Mouse (Mus musculus): ENCODE measurements around the gene Stmn1. TPM values are rescaled to one million over a fixed set of nuclear protein-coding genes. Genes with fewer than 3 reads are reported as not detected.
A peak's percentile ranks its signal among the peaks of the same experiment; 100 is the strongest.

Stmn1 gene
- polyA plus RNA-seq, 1 experiment from 2014 or later: 988 TPM

GRCm38 (mm10) chr4:134501095-134501494, 33.0 kb downstream of the Stmn1 start:
- peaks cover 28% of the 10 kb centered on the region for H3K4me1 ChIP-seq
- H3K9ac ChIP-seq: no peak overlapping the region
- H3K27me3 ChIP-seq (replicated peaks): no peaks in the 10 kb centered on the region
- WGBS: 87% methylated on average over 6 of the region's 6 CpGs
- no peak overlapping the region for H3K4me2 ChIP-seq
- no peak overlapping the region for H3K27ac ChIP-seq (replicated peaks)
- ATAC-seq (ENCODE audit: extremely low read depth, insufficient number of reproducible peaks, low FRiP score, low TSS enrichment): no peak
- H3K9me3 ChIP-seq: no peaks in the 10 kb centered on the region
- no peaks in the 10 kb centered on the region for H3K36me3 ChIP-seq
- no peak overlapping the region for H3K4me3 ChIP-seq

GRCm38 (mm10) chr4:134503686-134504357, 35.7 kb downstream of the Stmn1 start:
- H3K4me2 ChIP-seq: no peak overlapping the region
- no peak overlapping the region for H3K27ac ChIP-seq (replicated peaks)
- H3K4me3 ChIP-seq: no peak overlapping the region
- H3K36me3 ChIP-seq: peaks cover 19% of the 10 kb centered on the region
- peaks cover under 1% of the 10 kb centered on the region for H3K4me1 ChIP-seq
- no peaks in the 10 kb centered on the region for H3K9me3 ChIP-seq
- WGBS: 82% methylated on average over 4 of the region's 4 CpGs
- no peaks in the 10 kb centered on the region for H3K27me3 ChIP-seq (replicated peaks)
- no peak for ATAC-seq (ENCODE audit: extremely low read depth, insufficient number of reproducible peaks, low FRiP score, low TSS enrichment)
- no peak overlapping the region for H3K9ac ChIP-seq

- Histone ChIP-seq H3K9me3 (no peaks in the 10 kb centered on the region), H3K4me3 (no peak overlapping the region), H3K4me1 (no peaks in the 10 kb centered on the region), H3K36me3 (peaks cover 19% of the 10 kb centered on the region), H3K27ac (replicated peaks) (no peak overlapping the region), H3K27me3 (replicated peaks) (no peaks in the 10 kb centered on the region), H3K9ac (no peak overlapping the region), H3K4me2 (no peak overlapping the region)
- WGBS: 85% methylated on average over 4 of the region's 4 CpGs
- ATAC-seq (ENCODE audit: extremely low read depth, insufficient number of reproducible peaks, low FRiP score, low TSS enrichment): no peak
Observed at GRCm38 (mm10) chr4:134505303-134505789, 37.2 kb downstream of the Stmn1 start.

- 67% methylated on average over 3 of the region's 4 CpGs for WGBS
- Histone ChIP-seq H3K4me1 (peaks cover 1% of the 10 kb centered on the region), H3K27me3 (replicated peaks) (no peaks in the 10 kb centered on the region), H3K9ac (no peak overlapping the region), H3K27ac (replicated peaks) (no peak overlapping the region), H3K4me3 (no peak overlapping the region), H3K9me3 (no peaks in the 10 kb centered on the region), H3K4me2 (no peak overlapping the region), H3K36me3 (peaks cover 19% of the 10 kb centered on the region)
- ATAC-seq (ENCODE audit: extremely low read depth, insufficient number of reproducible peaks, low FRiP score, low TSS enrichment): no peak
Observed at GRCm38 (mm10) chr4:134505966-134506594, 38.0 kb downstream of the Stmn1 start.

GRCm38 (mm10) chr4:134506713-134507112, 38.6 kb downstream of the Stmn1 start:
- no peak for ATAC-seq (ENCODE audit: extremely low read depth, insufficient number of reproducible peaks, low FRiP score, low TSS enrichment)
- Histone ChIP-seq H3K4me3 (no peak overlapping the region), H3K27me3 (replicated peaks) (no peaks in the 10 kb centered on the region), H3K27ac (replicated peaks) (no peak overlapping the region), H3K4me1 (peaks cover 8% of the 10 kb centered on the region), H3K36me3 (peaks cover 19% of the 10 kb centered on the region), H3K9me3 (no peaks in the 10 kb centered on the region), H3K9ac (no peak overlapping the region), H3K4me2 (no peak overlapping the region)
- WGBS: 83% methylated on average over 19 of the region's 19 CpGs

- H3K9ac ChIP-seq: no peak overlapping the region
- peaks cover 19% of the 10 kb centered on the region for H3K36me3 ChIP-seq
- H3K9me3 ChIP-seq: no peaks in the 10 kb centered on the region
- 75% methylated on average over 4 of the region's 4 CpGs for WGBS
- H3K4me1 ChIP-seq: peaks cover 41% of the 10 kb centered on the region
- H3K4me2 ChIP-seq: peak overlapping the region; percentile 95
- no peak for ATAC-seq (ENCODE audit: extremely low read depth, insufficient number of reproducible peaks, low FRiP score, low TSS enrichment)
- H3K27me3 ChIP-seq (replicated peaks): no peaks in the 10 kb centered on the region
- H3K4me3 ChIP-seq: peak overlapping the region; percentile 75
- H3K27ac ChIP-seq (replicated peaks): no peak overlapping the region
Observed at GRCm38 (mm10) chr4:134510396-134510795, 42.3 kb downstream of the Stmn1 start.

- Histone ChIP-seq H3K4me3 (peak within 1 kb of the TSS; percentile 75), H3K27ac (replicated peaks) (peak within 1 kb of the TSS; percentile 61)
- WGBS: under 1% methylated on average over 42 of the region's 42 CpGs
Observed at GRCm38 (mm10) chr4:134510845-134511411, 42.8 kb downstream of the Stmn1 start, which contains the start of gene Aunip. Gene Aunip, plus strand, starts transcription at chr4:134510999.

GRCm38 (mm10) chr4:134511730-134512129, 43.6 kb downstream of the Stmn1 start:
- ATAC-seq (ENCODE audit: extremely low read depth, insufficient number of reproducible peaks, low FRiP score, low TSS enrichment): no peak
- 57% methylated on average over 6 of the region's 6 CpGs for WGBS
- Histone ChIP-seq H3K4me2 (peak overlapping the region; percentile 95), H3K9me3 (no peaks in the 10 kb centered on the region), H3K27ac (replicated peaks) (no peak overlapping the region), H3K9ac (peak overlapping the region; percentile 85), H3K27me3 (replicated peaks) (no peaks in the 10 kb centered on the region), H3K4me1 (peaks cover 54% of the 10 kb centered on the region), H3K36me3 (peaks cover 18% of the 10 kb centered on the region), H3K4me3 (peak overlapping the region; percentile 75)

More at GRCm38 (mm10) chr4:134510845-134511411, 42.8 kb downstream of the Stmn1 start, which contains the start of gene Aunip:
- H3K4me2 ChIP-seq: peak within 1 kb of the TSS; percentile 95
- peaks cover 19% of the 10 kb centered on the region for H3K36me3 ChIP-seq
- peak within 1 kb of the TSS; percentile 85 for H3K9ac ChIP-seq
- H3K4me1 ChIP-seq: peaks cover 46% of the 10 kb centered on the region
- H3K9me3 ChIP-seq: no peaks in the 10 kb centered on the region
- H3K27me3 ChIP-seq (replicated peaks): no peaks in the 10 kb centered on the region
- peak; percentile 88 for ATAC-seq (ENCODE audit: extremely low read depth, insufficient number of reproducible peaks, low FRiP score, low TSS enrichment)

GRCm38 (mm10) chr4:134512798-134513197, 44.7 kb downstream of the Stmn1 start:
- no peak for ATAC-seq (ENCODE audit: extremely low read depth, insufficient number of reproducible peaks, low FRiP score, low TSS enrichment)
- peak overlapping the region; percentile 76 for H3K9ac ChIP-seq
- WGBS: 8% methylated on average over 15 of the region's 15 CpGs
- peak overlapping the region; percentile 72; the same call in 1 of the 2 replicates for H3K27ac ChIP-seq (replicated peaks)
- H3K27me3 ChIP-seq (replicated peaks): no peaks in the 10 kb centered on the region
- H3K4me2 ChIP-seq: peak overlapping the region; percentile 95
- H3K36me3 ChIP-seq: peaks cover 7% of the 10 kb centered on the region
- peak overlapping the region; percentile 43 for H3K4me3 ChIP-seq
- no peaks in the 10 kb centered on the region for H3K9me3 ChIP-seq
- H3K4me1 ChIP-seq: peaks cover 65% of the 10 kb centered on the region

- H3K4me2 ChIP-seq: peak overlapping the region; percentile 14; the same call in 1 of the 2 replicates
Observed at GRCm38 (mm10) chr4:134514309-134514930, 46.3 kb downstream of the Stmn1 start.

GRCm38 (mm10) chr4:134515614-134516013, 47.5 kb downstream of the Stmn1 start:
- H3K27ac ChIP-seq (replicated peaks): peak overlapping the region; percentile 99
- WGBS: 36% methylated on average over 7 of the region's 7 CpGs
- no peaks in the 10 kb centered on the region for H3K9me3 ChIP-seq
- H3K9ac ChIP-seq: 0 out of 2 replicates have a peak overlapping the region, but pooled peaks have one; percentile 25
- no peaks in the 10 kb centered on the region for H3K27me3 ChIP-seq (replicated peaks)
- H3K4me1 ChIP-seq: peaks cover 74% of the 10 kb centered on the region
- peaks cover 4% of the 10 kb centered on the region for H3K36me3 ChIP-seq
- no peak overlapping the region for H3K4me2 ChIP-seq
- no peak for ATAC-seq (ENCODE audit: extremely low read depth, insufficient number of reproducible peaks, low FRiP score, low TSS enrichment)
- H3K4me3 ChIP-seq: no peak overlapping the region

More at GRCm38 (mm10) chr4:134514309-134514930, 46.3 kb downstream of the Stmn1 start:
- H3K36me3 ChIP-seq: no peaks in the 10 kb centered on the region
- H3K4me1 ChIP-seq: peaks cover 74% of the 10 kb centered on the region
- no peak for ATAC-seq (ENCODE audit: extremely low read depth, insufficient number of reproducible peaks, low FRiP score, low TSS enrichment)
- H3K9ac ChIP-seq: peak overlapping the region; percentile 35; the same call in 1 of the 2 replicates
- H3K27ac ChIP-seq (replicated peaks): 0 out of 2 replicates have a peak overlapping the region, but pooled peaks have one; percentile 2
- no peak overlapping the region for H3K4me3 ChIP-seq
- no peaks in the 10 kb centered on the region for H3K27me3 ChIP-seq (replicated peaks)
- H3K9me3 ChIP-seq: no peaks in the 10 kb centered on the region
- 72% methylated on average over 11 of the region's 11 CpGs for WGBS
